Mouse (Mus musculus) forebrain, embryonic 13.5 days (tissue): Measurements from ENCODE around the gene Zbtb1. TPM values are rescaled to one million over a fixed set of nuclear protein-coding genes. Genes with fewer than 3 reads are reported as not detected.

Experiments
- ATAC-seq: fragments of 200-750 bp; cut with Nextera tagmentation; 2 replicates; pipeline ENCODE4 v1.8.0; 2017
- H3K27ac ChIP-seq: fragments of 300-500 bp; sonication (generic); 2 replicates; pipeline ENCODE4 v1.5.1; 2015; ENCODE audit warnings: inconsistent platforms, mild to moderate bottlenecking, moderate library complexity
- H3K27me3 ChIP-seq: fragments of 300-500 bp; sonication (generic); 2 replicates; pipeline ENCODE4 v1.6.1; 2015; ENCODE audit warnings: mild to moderate bottlenecking, inconsistent platforms
- H3K36me3 ChIP-seq: fragments of 300-500 bp; sonication (generic); 2 replicates; pipeline ENCODE4 v1.6.1; 2015; ENCODE audit warnings: mild to moderate bottlenecking, inconsistent platforms; ENCODE audit not compliant: poor library complexity, severe bottlenecking
- H3K4me1 ChIP-seq: fragments of 300-500 bp; sonication (generic); 2 replicates; pipeline ENCODE4 v1.6.1; 2015; ENCODE audit warnings: inconsistent platforms
- H3K4me2 ChIP-seq: fragments of 300-500 bp; sonication (generic); 2 replicates; pipeline ENCODE4 v1.6.1; 2015; ENCODE audit warnings: inconsistent platforms, mild to moderate bottlenecking, moderate library complexity
- H3K4me3 ChIP-seq: fragments of 300-500 bp; sonication (generic); 2 replicates; pipeline ENCODE4 v1.5.1; 2015; ENCODE audit warnings: mild to moderate bottlenecking, inconsistent platforms
- H3K9ac ChIP-seq: fragments of 300-500 bp; sonication (generic); 2 replicates; pipeline ENCODE4 v1.6.1; 2015; ENCODE audit warnings: mild to moderate bottlenecking, inconsistent platforms
- H3K9me3 ChIP-seq: fragments of 300-500 bp; sonication (generic); replicated peaks from 2 replicates; pipeline ENCODE4 v1.6.1; 2016; ENCODE audit warnings: inconsistent platforms
- WGBS: fragments of 180-500 bp; shearing (Covaris S2); methylation state at CpG from one replicate; pipeline ENCODE4 v1.1.7; 2015; 5-methylcytosine and 5-hydroxymethylcytosine counted together
- polyA plus RNA-seq: library from polyadenylated mRNA; unstranded; fragments of >200 nt; fragmentation: Nextera tagmentation; extraction: Ambion mirVana; gene quantifications from 2 replicates; pipeline ENCODE4 v1.2.1, GENCODE M21; 2015

The Zbtb1 gene
- polyA plus RNA-seq, 1 experiment from 2014 or later: 5.6 TPM

- peaks cover 6% of the 10 kb centered on the region for H3K36me3 ChIP-seq
- no peak overlapping the region for H3K4me2 ChIP-seq
- H3K4me3 ChIP-seq: no peak overlapping the region
- H3K27ac ChIP-seq: no peak overlapping the region
- H3K9ac ChIP-seq: no peak overlapping the region
- WGBS: 78% methylated on average over 5 of the region's 5 CpGs
- no peak for ATAC-seq
- peaks cover 4% of the 10 kb centered on the region; the same call in 1 of the 2 replicates for H3K4me1 ChIP-seq
- H3K27me3 ChIP-seq: no peaks in the 10 kb centered on the region
- H3K9me3 ChIP-seq: no peaks in the 10 kb centered on the region
These were observed 22.9 kb downstream of the Zbtb1 start for GRCm38 (mm10) chr12:76392979-76393378.

- Histone ChIP-seq H3K27me3 (peaks cover 7% of the 10 kb centered on the region), H3K36me3 (no peaks in the 10 kb centered on the region), H3K9ac (no peak overlapping the region), H3K4me2 (no peak overlapping the region), H3K9me3 (no peaks in the 10 kb centered on the region), H3K27ac (no peak overlapping the region), H3K4me1 (no peaks in the 10 kb centered on the region), H3K4me3 (no peak overlapping the region)
- no peak for ATAC-seq
- WGBS: 88% methylated on average over 5 of the region's 5 CpGs
These were observed 27.2 kb downstream of the Zbtb1 start for GRCm38 (mm10) chr12:76397281-76397680.

GRCm38 (mm10) chr12:76401674-76402073 lies 31.6 kb downstream of the Zbtb1 start:
- Histone ChIP-seq H3K27me3 (peaks cover 37% of the 10 kb centered on the region), H3K9me3 (no peaks in the 10 kb centered on the region), H3K36me3 (no peaks in the 10 kb centered on the region), H3K4me2 (no peak overlapping the region), H3K4me1 (peaks cover 26% of the 10 kb centered on the region), H3K27ac (no peak overlapping the region), H3K4me3 (no peak overlapping the region), H3K9ac (no peak overlapping the region)
- ATAC-seq: no peak
- 55% methylated on average over 3 of the region's 3 CpGs for WGBS

- Histone ChIP-seq H3K36me3 (no peaks in the 10 kb centered on the region), H3K4me2 (peak overlapping the region; percentile 67), H3K27me3 (peaks cover 50% of the 10 kb centered on the region), H3K9ac (peak overlapping the region; percentile 69), H3K27ac (peak overlapping the region; percentile 79), H3K4me3 (peak overlapping the region; percentile 60), H3K4me1 (peaks cover 26% of the 10 kb centered on the region), H3K9me3 (no peaks in the 10 kb centered on the region)
- ATAC-seq: peak; percentile 93
- under 1% methylated on average over 54 of the region's 54 CpGs for WGBS
These were observed 33.2 kb downstream of the Zbtb1 start for GRCm38 (mm10) chr12:76402991-76403885.

- Histone ChIP-seq H3K9ac (peak within 1 kb of the TSS; percentile 69), H3K27ac (peak within 1 kb of the TSS; percentile 79), H3K4me2 (peak within 1 kb of the TSS; percentile 67), H3K36me3 (no peaks in the 10 kb centered on the region), H3K27me3 (peaks cover 50% of the 10 kb centered on the region), H3K4me3 (peak within 1 kb of the TSS; percentile 60), H3K4me1 (peaks cover 26% of the 10 kb centered on the region), H3K9me3 (no peaks in the 10 kb centered on the region)
- peak; percentile 98 for ATAC-seq
- under 1% methylated on average over 54 of the region's 54 CpGs for WGBS
These were observed 33.9 kb downstream of the Zbtb1 start, which contains the start of gene Hspa2 for GRCm38 (mm10) chr12:76403886-76404537. Hspa2 (plus strand) TSS chr12:76404176.

GRCm38 (mm10) chr12:76404836-76405182 lies 34.7 kb downstream of the Zbtb1 start:
- Histone ChIP-seq H3K9me3 (no peaks in the 10 kb centered on the region), H3K36me3 (no peaks in the 10 kb centered on the region), H3K9ac (peak overlapping the region; percentile 30; the same call in 1 of the 2 replicates), H3K27me3 (peaks cover 50% of the 10 kb centered on the region), H3K4me1 (peaks cover 26% of the 10 kb centered on the region), H3K4me2 (peak overlapping the region; percentile 67), H3K27ac (no peak overlapping the region), H3K4me3 (peak overlapping the region; percentile 60)
- 7% methylated on average over 20 of the region's 20 CpGs for WGBS
- ATAC-seq: no peak

GRCm38 (mm10) chr12:76405183-76405970 lies 35.3 kb downstream of the Zbtb1 start:
- H3K4me2 ChIP-seq: peak overlapping the region; percentile 67
- peaks cover 26% of the 10 kb centered on the region for H3K4me1 ChIP-seq
- 3% methylated on average over 64 of the region's 64 CpGs for WGBS
- H3K9ac ChIP-seq: peak overlapping the region; percentile 30; the same call in 1 of the 2 replicates
- ATAC-seq: no peak
- peak overlapping the region; percentile 60 for H3K4me3 ChIP-seq
- peaks cover 50% of the 10 kb centered on the region for H3K27me3 ChIP-seq
- H3K27ac ChIP-seq: no peak overlapping the region
- no peaks in the 10 kb centered on the region for H3K36me3 ChIP-seq
- no peaks in the 10 kb centered on the region for H3K9me3 ChIP-seq

- H3K9me3 ChIP-seq: no peaks in the 10 kb centered on the region
- H3K27me3 ChIP-seq: peaks cover 50% of the 10 kb centered on the region
- no peaks in the 10 kb centered on the region for H3K36me3 ChIP-seq
- H3K27ac ChIP-seq: no peak overlapping the region
- WGBS: 3% methylated on average over 23 of the region's 23 CpGs
- no peak for ATAC-seq
- H3K4me1 ChIP-seq: peaks cover 26% of the 10 kb centered on the region
- peak overlapping the region; percentile 60 for H3K4me3 ChIP-seq
- no peak overlapping the region for H3K9ac ChIP-seq
- H3K4me2 ChIP-seq: peak overlapping the region; percentile 67
These were observed 35.9 kb downstream of the Zbtb1 start for GRCm38 (mm10) chr12:76405971-76406370.

GRCm38 (mm10) chr12:76407184-76407583 lies 37.1 kb downstream of the Zbtb1 start:
- Histone ChIP-seq H3K4me2 (no peak overlapping the region), H3K9me3 (no peaks in the 10 kb centered on the region), H3K9ac (no peak overlapping the region), H3K4me1 (peaks cover 26% of the 10 kb centered on the region), H3K36me3 (no peaks in the 10 kb centered on the region), H3K27me3 (peaks cover 44% of the 10 kb centered on the region), H3K27ac (no peak overlapping the region), H3K4me3 (no peak overlapping the region)
- WGBS: 40% methylated on average over 1 of the region's 1 CpGs
- no peak for ATAC-seq

GRCm38 (mm10) chr12:76409166-76409565 lies 39.1 kb downstream of the Zbtb1 start:
- H3K4me1 ChIP-seq: peaks cover 19% of the 10 kb centered on the region
- H3K36me3 ChIP-seq: no peaks in the 10 kb centered on the region
- no peak overlapping the region for H3K4me2 ChIP-seq
- no peak overlapping the region for H3K9ac ChIP-seq
- H3K27ac ChIP-seq: no peak overlapping the region
- 81% methylated on average over 4 of the region's 4 CpGs for WGBS
- H3K27me3 ChIP-seq: peaks cover 35% of the 10 kb centered on the region
- no peaks in the 10 kb centered on the region for H3K9me3 ChIP-seq
- H3K4me3 ChIP-seq: no peak overlapping the region
- ATAC-seq: no peak

- H3K9me3 ChIP-seq: peaks cover 3% of the 10 kb centered on the region; the same call in 1 of the 2 replicates
- H3K4me1 ChIP-seq: peaks cover 4% of the 10 kb centered on the region; the same call in 1 of the 2 replicates
- H3K27me3 ChIP-seq: peaks cover 22% of the 10 kb centered on the region
- no peaks in the 10 kb centered on the region for H3K36me3 ChIP-seq
- H3K9ac ChIP-seq: no peak overlapping the region
- WGBS: 89% methylated on average over 12 of the region's 12 CpGs
- H3K4me2 ChIP-seq: no peak overlapping the region
- no peak overlapping the region for H3K4me3 ChIP-seq
- no peak overlapping the region for H3K27ac ChIP-seq
- ATAC-seq: no peak
These were observed 45.4 kb downstream of the Zbtb1 start for GRCm38 (mm10) chr12:76415383-76416010.
